Mouse (Mus musculus): ENCODE measurements at regions not wholly inside any gene's neighbourhood (a gene's known extent, or its start where the extent isn't known, plus 50 kb on each side); places are given as distances from the start of the nearest gene placed in this dataset.

DNA sequence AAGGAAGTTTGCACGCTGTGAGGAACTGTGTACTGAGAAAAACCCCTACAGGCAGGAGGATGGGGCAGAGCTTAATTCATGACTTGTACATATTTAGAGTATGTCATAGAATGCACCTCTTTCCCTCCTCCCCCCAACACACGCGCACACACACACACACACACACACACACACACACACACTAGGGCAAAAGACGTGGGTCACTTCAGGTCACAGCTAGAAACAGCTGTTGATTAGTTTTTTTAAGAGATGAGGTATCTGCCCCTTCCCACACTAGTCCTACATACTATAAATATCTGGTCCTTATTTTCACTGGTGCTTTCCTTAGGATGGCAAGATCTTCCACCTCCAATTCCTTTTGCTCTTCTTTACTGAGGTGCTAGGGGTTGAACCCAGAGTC, 1207.7 kb upstream of the A1bg start:
- no peaks in the 10 kb centered on the region for H3K9me3 ChIP-seq (replicated peaks)
- H3K4me2 ChIP-seq: no peak overlapping the region
- H3K4me3 ChIP-seq: no peak overlapping the region
- H3K36me3 ChIP-seq: 0 out of 2 replicates have a peak, but pooled peaks cover 5% of the 10 kb centered on the region
- no peak for ATAC-seq
- WGBS (ENCODE audit: insufficient replicate concordance): 74% methylated on average over 4 of the region's 4 CpGs
- H3K27ac ChIP-seq: 0 out of 2 replicates have a peak overlapping the region, but pooled peaks have one; percentile 6
- H3K9ac ChIP-seq: no peak overlapping the region
- H3K27me3 ChIP-seq (replicated peaks): no peaks in the 10 kb centered on the region
- H3K4me1 ChIP-seq: peaks cover 93% of the 10 kb centered on the region

DNA sequence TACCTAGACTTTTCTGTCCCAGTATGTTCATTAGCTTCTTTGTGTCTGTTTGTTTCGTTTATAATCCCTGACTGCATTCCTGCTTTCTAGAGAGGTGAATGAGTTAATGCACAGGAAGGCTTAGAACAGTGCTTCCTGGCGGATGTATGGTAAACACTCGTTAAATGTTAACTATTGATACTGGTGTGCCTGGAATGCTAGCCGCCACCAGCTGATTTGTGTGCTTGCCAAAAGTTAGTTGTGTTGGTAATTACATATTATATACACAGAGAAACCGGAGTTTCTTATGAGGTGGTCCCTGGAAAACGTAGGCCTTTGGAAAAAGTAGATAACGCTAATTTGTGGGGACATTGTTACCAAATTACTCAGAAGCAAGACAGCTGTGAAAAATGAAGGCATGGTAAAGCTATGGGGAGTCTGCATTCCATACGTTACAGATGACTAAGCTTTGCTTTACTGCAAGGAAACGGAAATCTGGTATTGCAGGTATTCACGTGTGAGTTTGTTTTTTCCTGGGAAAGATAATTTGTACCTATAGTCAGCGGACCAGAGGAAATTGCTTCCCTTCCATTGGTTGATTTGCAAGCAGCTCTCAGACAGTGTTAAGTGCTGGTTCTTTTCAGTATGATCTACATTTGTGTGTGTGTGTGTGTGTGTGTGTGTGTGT, 1205.9 kb upstream of the A1bg start:
- no peaks in the 10 kb centered on the region for H3K9me3 ChIP-seq (replicated peaks)
- H3K4me2 ChIP-seq: no peak overlapping the region
- WGBS (ENCODE audit: insufficient replicate concordance): 63% methylated on average over 11 of the region's 11 CpGs
- H3K4me3 ChIP-seq: no peak overlapping the region
- H3K27ac ChIP-seq: peak overlapping the region; percentile 59
- H3K36me3 ChIP-seq: 0 out of 2 replicates have a peak, but pooled peaks cover 3% of the 10 kb centered on the region
- ATAC-seq: no peak
- no peak overlapping the region for H3K9ac ChIP-seq
- H3K27me3 ChIP-seq (replicated peaks): no peaks in the 10 kb centered on the region
- peaks cover 89% of the 10 kb centered on the region for H3K4me1 ChIP-seq

DNA sequence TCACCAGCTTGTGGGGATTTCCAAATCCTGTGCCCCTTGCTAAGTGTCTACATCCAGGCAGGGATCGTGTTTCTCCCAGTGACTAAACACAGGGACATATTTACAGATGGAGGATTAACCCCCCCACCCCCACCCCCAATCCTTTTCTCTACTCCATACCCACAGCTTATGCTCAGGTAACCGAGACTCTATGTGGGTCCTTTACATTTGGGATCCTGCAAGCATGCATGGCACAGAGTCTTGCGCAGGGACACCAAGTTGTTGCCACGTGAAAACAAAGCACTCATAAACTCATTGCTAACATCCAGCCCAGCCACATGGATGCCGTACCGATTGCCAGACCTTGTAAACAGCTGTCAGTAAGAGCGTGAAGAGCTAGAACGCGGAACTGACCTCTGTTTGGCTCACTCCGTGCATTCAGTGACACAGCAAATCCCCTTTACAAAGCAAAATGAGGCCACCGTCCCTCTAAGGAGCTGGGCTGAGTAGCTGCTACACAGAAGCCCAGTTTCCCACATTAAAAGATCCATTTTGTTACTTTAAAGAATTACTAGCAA, 1204.9 kb upstream of the A1bg start:
- no peaks in the 10 kb centered on the region for H3K9me3 ChIP-seq (replicated peaks)
- peaks cover 89% of the 10 kb centered on the region for H3K4me1 ChIP-seq
- peak overlapping the region; percentile 8; the same call in 1 of the 2 replicates for H3K9ac ChIP-seq
- no peaks in the 10 kb centered on the region for H3K27me3 ChIP-seq (replicated peaks)
- peak overlapping the region; percentile 46 for H3K27ac ChIP-seq
- 40% methylated on average over 11 of the region's 11 CpGs for WGBS (ENCODE audit: insufficient replicate concordance)
- H3K4me2 ChIP-seq: 0 out of 2 replicates have a peak overlapping the region, but pooled peaks have one; percentile 21
- 0 out of 2 replicates have a peak, but pooled peaks cover 3% of the 10 kb centered on the region for H3K36me3 ChIP-seq
- ATAC-seq: peak; percentile 66
- no peak overlapping the region for H3K4me3 ChIP-seq

DNA sequence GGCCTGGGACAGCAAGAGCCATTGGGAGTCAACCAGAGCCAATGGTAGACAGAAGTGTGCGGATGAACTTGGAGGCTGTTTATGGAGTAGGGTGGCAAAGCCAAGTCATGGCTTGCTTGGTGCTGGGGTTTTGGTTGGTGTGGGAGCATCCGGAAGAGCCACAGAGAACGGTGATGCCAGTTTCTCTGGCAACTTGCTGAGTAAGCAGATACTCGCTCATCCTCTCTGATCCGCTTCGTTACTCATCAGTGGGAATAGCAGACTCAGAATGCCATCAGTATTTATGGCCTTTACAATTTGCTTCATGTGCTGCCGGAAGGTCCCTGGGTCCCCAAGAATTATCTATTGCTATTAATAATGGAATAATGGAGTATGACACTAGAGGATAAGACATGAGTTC, 1202.9 kb upstream of the A1bg start:
- H3K4me1 ChIP-seq: peaks cover 90% of the 10 kb centered on the region

DNA sequence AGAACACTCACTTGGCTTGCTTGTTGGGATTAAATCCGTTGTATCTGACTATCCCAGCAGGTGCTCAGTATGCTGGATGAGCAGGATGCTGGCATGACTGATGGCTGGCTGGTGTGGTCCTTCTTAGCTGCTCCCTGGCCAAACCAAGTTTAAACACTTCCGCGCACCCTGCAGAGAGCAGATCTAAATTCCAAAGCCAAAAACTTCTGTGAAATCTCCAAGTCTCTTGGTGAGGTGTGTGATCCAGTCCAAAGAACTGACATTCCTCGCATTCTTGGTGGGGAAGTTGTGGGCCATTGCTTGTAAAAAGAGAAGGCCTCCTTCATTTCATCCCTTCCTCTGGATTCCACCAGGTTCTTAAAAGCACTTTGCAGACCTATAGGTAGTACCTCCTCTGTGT, 1200.9 kb upstream of the A1bg start:
- no peaks in the 10 kb centered on the region for H3K27me3 ChIP-seq (replicated peaks)
- H3K4me3 ChIP-seq: no peak overlapping the region
- no peak for ATAC-seq
- H3K36me3 ChIP-seq: 0 out of 2 replicates have a peak, but pooled peaks cover 3% of the 10 kb centered on the region
- H3K4me2 ChIP-seq: no peak overlapping the region
- peaks cover 91% of the 10 kb centered on the region for H3K4me1 ChIP-seq
- WGBS (ENCODE audit: insufficient replicate concordance): 79% methylated on average over 4 of the region's 4 CpGs
- no peak overlapping the region for H3K9ac ChIP-seq
- H3K9me3 ChIP-seq (replicated peaks): no peaks in the 10 kb centered on the region
- peak overlapping the region; percentile 84; the same call in 1 of the 2 replicates for H3K27ac ChIP-seq

More for the DNA sequence above, 1202.9 kb upstream of the A1bg start:
- 0 out of 2 replicates have a peak, but pooled peaks cover 3% of the 10 kb centered on the region for H3K36me3 ChIP-seq
- H3K9ac ChIP-seq: no peak overlapping the region
- no peak overlapping the region for H3K4me3 ChIP-seq
- no peak overlapping the region for H3K27ac ChIP-seq
- no peak overlapping the region for H3K4me2 ChIP-seq
- no peaks in the 10 kb centered on the region for H3K9me3 ChIP-seq (replicated peaks)
- ATAC-seq: no peak
- H3K27me3 ChIP-seq (replicated peaks): no peaks in the 10 kb centered on the region
- WGBS (ENCODE audit: insufficient replicate concordance): 96% methylated on average over 7 of the region's 7 CpGs

DNA sequence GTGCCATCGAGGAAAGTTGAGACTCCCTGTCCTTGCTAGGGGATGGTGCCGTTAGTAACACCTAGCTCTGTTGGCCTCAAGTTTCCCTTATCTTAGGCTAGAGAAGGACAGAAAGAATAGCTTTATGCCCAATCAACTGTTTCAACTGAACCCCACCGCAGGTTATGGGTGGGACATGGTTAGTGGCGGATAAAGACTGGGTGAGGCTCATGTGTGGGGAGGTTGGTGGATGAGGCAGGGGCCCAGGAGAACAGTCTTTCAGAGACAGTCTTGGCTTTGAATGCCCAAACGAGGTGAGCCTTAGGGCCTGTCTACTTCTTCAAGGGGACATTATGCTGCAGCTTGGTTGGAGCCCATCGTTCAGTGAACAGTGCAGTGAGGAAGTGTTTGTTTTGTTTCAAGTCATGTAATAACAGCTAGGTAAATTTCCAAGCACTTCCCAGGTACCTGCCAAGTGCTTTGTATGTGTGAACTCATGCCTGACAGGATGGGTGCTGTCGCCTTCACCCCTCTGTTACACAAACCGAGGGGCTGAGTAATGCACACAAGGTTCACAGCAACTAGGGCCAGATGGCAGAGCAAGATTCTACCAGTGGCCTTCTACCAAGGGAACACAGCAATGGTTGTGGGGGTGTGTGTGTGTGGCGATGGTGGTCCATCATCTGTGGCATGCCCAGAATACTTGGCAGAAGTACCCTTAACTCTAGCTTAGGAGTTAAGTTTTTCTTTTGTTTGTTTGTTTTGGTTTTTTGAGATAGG, 1199.6 kb upstream of the A1bg start:
- H3K9me3 ChIP-seq (replicated peaks): no peaks in the 10 kb centered on the region
- peak; percentile 90 for ATAC-seq
- 0 out of 2 replicates have a peak, but pooled peaks cover 3% of the 10 kb centered on the region for H3K36me3 ChIP-seq
- H3K4me1 ChIP-seq: peaks cover 91% of the 10 kb centered on the region
- H3K27me3 ChIP-seq (replicated peaks): no peaks in the 10 kb centered on the region
- H3K9ac ChIP-seq: peak overlapping the region; percentile 54
- peak overlapping the region; percentile 59 for H3K4me2 ChIP-seq
- H3K4me3 ChIP-seq: no peak overlapping the region
- H3K27ac ChIP-seq: peak overlapping the region; percentile 84
- 30% methylated on average over 9 of the region's 9 CpGs for WGBS (ENCODE audit: insufficient replicate concordance)

DNA sequence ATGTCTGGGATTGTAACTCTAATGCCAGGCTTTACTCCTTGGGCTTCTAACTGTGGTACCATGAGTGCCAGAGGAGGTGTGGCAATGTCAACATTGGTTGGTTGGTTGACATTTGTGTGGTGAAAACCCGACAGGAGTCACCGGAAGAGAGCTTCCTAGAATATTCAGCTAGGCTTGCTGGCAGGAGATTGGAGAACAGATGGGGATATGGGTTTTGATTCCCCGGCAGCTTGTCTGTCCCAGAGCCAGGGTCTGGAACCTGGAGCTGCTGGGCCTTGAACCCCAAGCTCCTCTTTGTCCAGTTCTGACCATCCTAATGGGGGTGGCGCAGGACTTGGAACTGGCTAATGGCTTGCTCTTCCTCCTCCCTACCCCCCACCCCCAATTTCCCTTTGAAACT, 1198.9 kb upstream of the A1bg start:
- Histone ChIP-seq H3K9me3 (replicated peaks) (no peaks in the 10 kb centered on the region), H3K9ac (peak overlapping the region; percentile 54), H3K36me3 (0 out of 2 replicates have a peak, but pooled peaks cover 3% of the 10 kb centered on the region), H3K27me3 (replicated peaks) (no peaks in the 10 kb centered on the region), H3K4me3 (no peak overlapping the region), H3K27ac (peak overlapping the region; percentile 84), H3K4me1 (peaks cover 91% of the 10 kb centered on the region), H3K4me2 (peak overlapping the region; percentile 59)
- 73% methylated on average over 4 of the region's 4 CpGs for WGBS (ENCODE audit: insufficient replicate concordance)
- no peak for ATAC-seq

DNA sequence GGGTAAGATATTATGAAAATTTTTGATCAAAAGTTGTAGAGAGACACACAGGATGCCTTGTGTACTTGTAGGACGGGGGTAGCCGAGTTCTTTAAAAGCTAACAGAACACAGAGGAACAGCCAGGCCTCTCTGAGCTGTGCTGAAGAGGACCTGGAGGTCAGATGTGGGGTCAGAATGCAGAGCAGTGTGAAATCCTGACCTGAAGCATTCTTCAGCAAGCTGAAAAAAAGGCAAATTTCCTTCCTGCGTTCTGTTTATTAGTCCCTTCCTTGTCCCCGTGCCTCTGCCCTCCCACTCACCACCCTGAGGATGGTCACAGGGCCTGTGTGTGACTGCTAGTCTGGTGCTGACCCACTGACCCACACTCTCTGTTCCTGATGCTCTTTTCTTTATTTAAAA, 1197.9 kb upstream of the A1bg start:
- H3K27ac ChIP-seq: peak overlapping the region; percentile 84
- 0 out of 2 replicates have a peak overlapping the region, but pooled peaks have one; percentile 25 for H3K9ac ChIP-seq
- WGBS (ENCODE audit: insufficient replicate concordance): 41% methylated on average over 4 of the region's 4 CpGs
- no peaks in the 10 kb centered on the region for H3K9me3 ChIP-seq (replicated peaks)
- no peak for ATAC-seq
- H3K36me3 ChIP-seq: 0 out of 2 replicates have a peak, but pooled peaks cover 3% of the 10 kb centered on the region
- peaks cover 94% of the 10 kb centered on the region for H3K4me1 ChIP-seq
- no peaks in the 10 kb centered on the region for H3K27me3 ChIP-seq (replicated peaks)
- H3K4me3 ChIP-seq: no peak overlapping the region
- H3K4me2 ChIP-seq: peak overlapping the region; percentile 30

DNA sequence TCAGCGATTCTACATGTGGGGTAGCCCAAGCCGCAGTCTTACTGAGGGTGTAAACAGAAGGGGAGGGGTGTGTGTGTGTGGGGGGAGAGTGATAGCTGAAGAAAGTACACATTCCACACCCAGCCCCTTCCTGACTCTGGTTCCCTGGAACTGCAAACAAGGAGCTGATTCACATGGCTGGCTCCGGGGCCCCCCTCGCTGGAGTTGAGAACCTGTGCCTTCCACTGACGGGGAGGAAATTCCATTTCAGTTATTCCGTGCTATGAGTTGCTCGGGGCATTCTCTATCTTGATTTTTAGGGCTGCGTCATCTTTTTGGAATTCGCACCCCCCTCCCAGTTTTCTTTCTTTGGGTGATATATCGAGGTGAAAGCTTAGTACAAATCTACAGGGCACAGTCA, 1196.2 kb upstream of the A1bg start:
- 64% methylated on average over 10 of the region's 10 CpGs for WGBS (ENCODE audit: insufficient replicate concordance)
- no peaks in the 10 kb centered on the region for H3K9me3 ChIP-seq (replicated peaks)
- no peak overlapping the region for H3K9ac ChIP-seq
- peak overlapping the region; percentile 30; the same call in 1 of the 2 replicates for H3K27ac ChIP-seq
- no peaks in the 10 kb centered on the region for H3K36me3 ChIP-seq
- peaks cover 100% of the 10 kb centered on the region for H3K4me1 ChIP-seq
- ATAC-seq: no peak
- no peak overlapping the region for H3K4me3 ChIP-seq
- H3K4me2 ChIP-seq: no peak overlapping the region
- no peaks in the 10 kb centered on the region for H3K27me3 ChIP-seq (replicated peaks)

DNA sequence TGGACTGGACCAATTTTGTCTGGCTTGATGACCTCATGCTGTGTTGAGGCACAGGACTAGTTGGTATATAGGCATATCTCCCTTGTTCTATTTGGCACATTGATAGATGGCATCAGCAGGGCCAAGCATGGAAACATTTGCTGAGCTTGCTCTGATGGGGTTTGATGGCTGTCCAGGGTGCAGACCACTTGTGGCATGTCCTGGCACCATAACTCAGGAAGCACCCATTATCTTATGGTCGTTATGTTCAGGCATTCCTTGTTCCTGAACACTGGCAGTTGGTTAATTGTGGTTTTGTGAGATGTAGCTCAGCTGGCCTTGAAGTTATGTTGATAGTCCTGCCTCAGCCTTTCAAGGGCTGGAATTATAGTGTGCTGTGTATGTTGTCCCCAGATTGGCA, 1193.4 kb upstream of the A1bg start:
- no peaks in the 10 kb centered on the region for H3K9me3 ChIP-seq (replicated peaks)
- H3K4me1 ChIP-seq: peaks cover 100% of the 10 kb centered on the region
- peak overlapping the region; percentile 49; the same call in 1 of the 2 replicates for H3K27ac ChIP-seq
- H3K27me3 ChIP-seq (replicated peaks): no peaks in the 10 kb centered on the region
- 17% methylated on average over 1 of the region's 1 CpGs for WGBS (ENCODE audit: insufficient replicate concordance)
- H3K4me2 ChIP-seq: no peak overlapping the region
- no peak overlapping the region for H3K4me3 ChIP-seq
- 0 out of 2 replicates have a peak, but pooled peaks cover under 1% of the 10 kb centered on the region for H3K36me3 ChIP-seq
- no peak overlapping the region for H3K9ac ChIP-seq
- no peak for ATAC-seq

DNA sequence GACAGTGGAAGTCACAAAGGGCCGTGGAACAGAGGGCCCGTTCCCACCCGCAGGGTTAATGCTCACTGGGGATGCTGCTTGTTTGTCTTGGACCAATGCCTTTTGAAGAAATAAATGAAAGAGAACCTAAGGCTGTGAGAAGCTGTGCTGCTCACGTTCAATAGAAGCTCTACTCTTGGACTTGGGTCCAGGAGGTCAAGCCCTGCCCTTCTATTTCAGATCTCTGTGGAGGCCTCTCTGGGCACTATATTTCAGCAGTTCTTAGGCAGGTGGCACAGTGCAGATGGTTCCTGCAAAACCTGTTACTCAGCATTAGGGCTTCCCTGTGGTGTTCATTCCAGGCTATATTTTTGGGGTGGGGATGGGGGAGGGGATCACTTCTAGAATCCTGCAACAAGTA, 1192.0 kb upstream of the A1bg start:
- Histone ChIP-seq H3K9me3 (replicated peaks) (no peaks in the 10 kb centered on the region), H3K4me1 (peaks cover 94% of the 10 kb centered on the region), H3K27ac (peak overlapping the region; percentile 43; the same call in 1 of the 2 replicates), H3K27me3 (replicated peaks) (no peaks in the 10 kb centered on the region), H3K36me3 (peaks cover 6% of the 10 kb centered on the region; the same call in 1 of the 2 replicates), H3K4me2 (no peak overlapping the region), H3K4me3 (no peak overlapping the region), H3K9ac (no peak overlapping the region)
- WGBS (ENCODE audit: insufficient replicate concordance): 79% methylated on average over 4 of the region's 4 CpGs
- no peak for ATAC-seq

DNA sequence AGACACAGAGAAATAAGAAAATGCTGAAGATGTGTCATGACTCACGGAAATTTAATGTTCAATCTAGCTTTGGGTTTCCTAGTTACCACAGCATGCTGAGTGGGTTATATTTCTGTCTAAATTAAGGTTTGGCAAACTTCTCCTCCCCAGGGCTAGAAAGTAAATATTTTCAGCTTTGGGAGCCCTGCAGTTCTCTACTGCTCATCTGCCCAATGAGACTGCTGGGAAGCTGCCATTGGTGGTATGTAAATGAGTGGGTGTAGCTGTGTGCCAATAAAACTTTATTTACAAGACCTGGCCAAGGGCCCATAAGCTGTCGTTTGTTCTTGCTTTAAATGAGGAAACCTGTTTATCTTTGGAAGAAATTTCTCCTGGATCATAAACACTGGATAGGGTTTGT, 1189.3 kb upstream of the A1bg start:
- no peak overlapping the region for H3K4me3 ChIP-seq
- no peak overlapping the region for H3K4me2 ChIP-seq
- no peaks in the 10 kb centered on the region for H3K27me3 ChIP-seq (replicated peaks)
- H3K4me1 ChIP-seq: peaks cover 70% of the 10 kb centered on the region
- 62% methylated on average over 2 of the region's 2 CpGs for WGBS (ENCODE audit: insufficient replicate concordance)
- no peak overlapping the region for H3K9ac ChIP-seq
- peak overlapping the region; percentile 3; the same call in 1 of the 2 replicates for H3K27ac ChIP-seq
- H3K9me3 ChIP-seq (replicated peaks): no peaks in the 10 kb centered on the region
- peaks cover 21% of the 10 kb centered on the region for H3K36me3 ChIP-seq
- no peak for ATAC-seq

All from liver, embryonic 12.5 days (tissue).